Mouse (Mus musculus): ENCODE results near the gene Arrdc5. TPM values are rescaled to one million over a fixed set of nuclear protein-coding genes. Genes with fewer than 3 reads are reported as not detected.

Arrdc5 gene
- polyA plus RNA-seq, 1 experiment from 2014 or later, result not detected

Other genes with a start within 250 kb of the Arrdc5 start
- 84.0 and 88.5 TPM in 2 replicates for gene Ubxn6, start 225.3 kb downstream of the Arrdc5 start, polyA plus RNA-seq (2015; fragmentation: Nextera tagmentation; extraction: Ambion mirVana)
- gene Hdgfl2, start 220.7 kb downstream of the Arrdc5 start, polyA plus RNA-seq (2015; fragmentation: Nextera tagmentation; extraction: Ambion mirVana), result 140 and 148 TPM in 2 replicates
- gene Plin4, start 190.5 kb downstream of the Arrdc5 start, polyA plus RNA-seq (2015; fragmentation: Nextera tagmentation; extraction: Ambion mirVana), result 0.05 and 0.15 TPM in 2 replicates
- gene Plin5, start 182.7 kb downstream of the Arrdc5 start, polyA plus RNA-seq (2015; fragmentation: Nextera tagmentation; extraction: Ambion mirVana), result 1.2 and 2.8 TPM in 2 replicates
- 0.25 and 0.30 TPM in 2 replicates for gene Lrg1, start 178.3 kb downstream of the Arrdc5 start, polyA plus RNA-seq (2015; fragmentation: Nextera tagmentation; extraction: Ambion mirVana)
- gene Sema6b, start 159.9 kb downstream of the Arrdc5 start, polyA plus RNA-seq (2015; fragmentation: Nextera tagmentation; extraction: Ambion mirVana), result 13.2 and 14.4 TPM in 2 replicates
- 10.5 and 10.8 TPM in 2 replicates for gene Tnfaip8l1, start 137.8 kb downstream of the Arrdc5 start, polyA plus RNA-seq (2015; fragmentation: Nextera tagmentation; extraction: Ambion mirVana)
- 65.7 and 71.5 TPM in 2 replicates for gene Mydgf, start 116.4 kb downstream of the Arrdc5 start, polyA plus RNA-seq (2015; fragmentation: Nextera tagmentation; extraction: Ambion mirVana)
- 24.2 and 25.4 TPM in 2 replicates for gene Dpp9, start 81.4 kb downstream of the Arrdc5 start, polyA plus RNA-seq (2015; fragmentation: Nextera tagmentation; extraction: Ambion mirVana)
- 15.5 and 18.2 TPM in 2 replicates for gene Fem1a, start 43.5 kb downstream of the Arrdc5 start, polyA plus RNA-seq (2015; fragmentation: Nextera tagmentation; extraction: Ambion mirVana)
- gene Ticam1, start 23.5 kb downstream of the Arrdc5 start, polyA plus RNA-seq (2015; fragmentation: Nextera tagmentation; extraction: Ambion mirVana), result 1.3 TPM in 2 replicates
- gene Plin3, start 7.4 kb downstream of the Arrdc5 start, polyA plus RNA-seq (2015; fragmentation: Nextera tagmentation; extraction: Ambion mirVana), result 10.7 and 12.3 TPM in 2 replicates
- 11.6 and 15.6 TPM in 2 replicates for gene Uhrf1, start 3.0 kb upstream of the Arrdc5 start, polyA plus RNA-seq (2015; fragmentation: Nextera tagmentation; extraction: Ambion mirVana)
- 63.7 and 75.3 TPM in 2 replicates for gene Kdm4b, start 25.8 kb upstream of the Arrdc5 start, polyA plus RNA-seq (2015; fragmentation: Nextera tagmentation; extraction: Ambion mirVana)
- gene Ptprs, start 176.2 kb upstream of the Arrdc5 start, polyA plus RNA-seq (2015; fragmentation: Nextera tagmentation; extraction: Ambion mirVana), result 293 and 299 TPM in 2 replicates
- not detected in 2 replicates for gene Znrf4, start 212.1 kb upstream of the Arrdc5 start, polyA plus RNA-seq (2015; fragmentation: Nextera tagmentation; extraction: Ambion mirVana)